ENCODE assay signal across 19 mouse cellular contexts in the genomic region with DNA sequence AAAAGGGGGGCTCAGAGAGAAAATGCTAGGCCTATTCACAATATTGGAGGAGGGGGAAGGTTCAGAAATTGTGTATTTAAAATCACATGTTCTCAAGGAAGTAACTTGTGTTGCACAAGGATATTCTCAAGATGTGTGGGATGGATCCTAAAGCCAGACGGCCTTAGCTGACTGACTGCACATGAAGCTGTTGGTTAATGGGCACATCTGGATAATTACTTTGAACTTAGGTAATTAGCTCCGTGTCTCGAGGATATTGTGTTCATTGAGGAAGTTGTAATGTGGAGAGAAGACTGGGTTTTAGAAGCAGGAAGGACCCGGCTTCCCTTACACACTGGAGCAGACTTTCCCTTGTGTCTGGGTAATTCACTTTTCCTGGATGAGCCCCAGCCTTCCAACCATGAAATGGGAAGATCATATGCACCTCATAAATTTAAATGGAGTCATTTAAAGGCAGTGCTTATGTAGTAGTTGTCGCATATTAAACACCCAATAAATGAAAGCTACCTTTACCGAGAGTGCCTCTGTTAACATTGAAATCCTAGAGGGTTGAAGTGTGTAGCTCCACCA. TPM values are rescaled to one million over a fixed set of nuclear protein-coding genes. Genes with fewer than 3 reads are reported as not detected.
DNase-seq lines count a peak whose midpoint lies in the region; ATAC-seq and TF ChIP-seq lines count a peak whose summit lies in the region.
"Had no signal": no experiment of that assay in that cellular context is flagged by ENCODE, and none has a peak within 500 bp of the region (broad histone marks: within the 10 kb centered on the region; RNA-seq: fewer than 3 reads in every experiment).

No protein-coding gene starts in this region.

- no peak overlapping the region for H3K4me3 ChIP-seq in kidney, postnatal 0 days (replicated peaks; ENCODE audit: low read depth, low read length)
- no peak overlapping the region for H3K4me3 ChIP-seq in neural tube, embryonic 14.5 days (ENCODE audit: low read depth, low read length)
- H3K4me3 ChIP-seq: embryonic facial prominence, embryonic 12.5 days; forebrain, embryonic 12.5 days; heart, embryonic 12.5 days; hindbrain, embryonic 10.5 days had no signal

- peak; percentile 40 for DNase-seq in kidney, postnatal 0 days (ENCODE audit: low spot score)
- DNase-seq in kidney, postnatal 4 days: no peak
- peak; percentile 56 for DNase-seq in fat pad, adult 2 months (ENCODE audit: extremely low read depth, low read depth, low spot score)
- DNase-seq in layer of hippocampus, adult 9-10 months (ENCODE audit: low spot score): no peak
- no peak for DNase-seq in layer of hippocampus, postnatal 14 days (ENCODE audit: low spot score in 2 of 2)
- DNase-seq: adrenal gland, adult 2 months; adrenal gland, postnatal 36 days; cerebellum, adult 11 months; cerebellum, adult 8-10 months; cerebellum, postnatal 14 days; gastrocnemius, postnatal 14 days had no signal

- no peak for ATAC-seq in kidney, postnatal 0 days (replicated peaks; ENCODE audit: low FRiP score, low read depth)
- peak; percentile 57 for ATAC-seq in granulocyte monocyte progenitor cell, adult 5-6 weeks (replicated peaks; ENCODE audit: poor library complexity, severe bottlenecking)
- ATAC-seq in neural tube, embryonic 14.5 days (ENCODE audit: low read depth): peak; percentile 17; the same call in 1 of the 2 replicates
- ATAC-seq: forebrain, embryonic 16.5 days had no signal

- no peaks in the 10 kb centered on the region for H3K4me1 ChIP-seq in kidney, postnatal 0 days (replicated peaks; ENCODE audit: insufficient read depth, low read length)
- H3K4me1 ChIP-seq in neural tube, embryonic 14.5 days (ENCODE audit: control insufficient read depth, insufficient read depth, low read length): no peaks in the 10 kb centered on the region
- H3K4me1 ChIP-seq: forebrain, embryonic 12.5 days; heart, embryonic 12.5 days had no signal

- no peak for TF ChIP-seq CTCF in kidney, postnatal 0 days (IDR thresholded peaks at IDR 0.05; ENCODE audit: low read depth)

- no peak overlapping the region for H3K4me2 ChIP-seq in kidney, postnatal 0 days (ENCODE audit: low read length)
- no peak overlapping the region for H3K4me2 ChIP-seq in neural tube, embryonic 14.5 days (ENCODE audit: low read depth, low read length)
- H3K4me2 ChIP-seq: embryonic facial prominence, embryonic 12.5 days; forebrain, embryonic 12.5 days; heart, embryonic 12.5 days; hindbrain, embryonic 14.5 days had no signal

- no peak overlapping the region for H3K9ac ChIP-seq in kidney, postnatal 0 days (ENCODE audit: low read depth, low read length)
- H3K9ac ChIP-seq in neural tube, embryonic 14.5 days (replicated peaks; ENCODE audit: low read depth, low read length): no peak overlapping the region
- H3K9ac ChIP-seq: embryonic facial prominence, embryonic 12.5 days; forebrain, embryonic 12.5 days; heart, embryonic 12.5 days; hindbrain, embryonic 14.5 days had no signal

- 27% methylated on average over 6 of the region's 6 CpGs for WGBS in kidney, postnatal 0 days
- 53% methylated on average over 6 of the region's 6 CpGs for whole genome bisulfite sequencing in neural tube, embryonic 14.5 days

- H3K27ac ChIP-seq in kidney, postnatal 0 days: no peak overlapping the region
- no peak overlapping the region for H3K27ac ChIP-seq in neural tube, embryonic 14.5 days (ENCODE audit: low read depth, low read length)
- H3K27ac ChIP-seq: embryonic facial prominence, embryonic 12.5 days; forebrain, embryonic 12.5 days; hindbrain, embryonic 10.5 days; hindbrain, embryonic 14.5 days had no signal

- H3K27me3 ChIP-seq in kidney, postnatal 0 days (ENCODE audit: insufficient read depth, low read length): no peaks in the 10 kb centered on the region
- no peaks in the 10 kb centered on the region for H3K27me3 ChIP-seq in neural tube, embryonic 14.5 days (ENCODE audit: control insufficient read depth, insufficient read depth, low read length)
- H3K27me3 ChIP-seq: embryonic facial prominence, embryonic 12.5 days; forebrain, embryonic 12.5 days; heart, embryonic 12.5 days had no signal

- no peaks in the 10 kb centered on the region for H3K36me3 ChIP-seq in kidney, postnatal 0 days (ENCODE audit: insufficient read depth, low read length)
- H3K36me3 ChIP-seq in neural tube, embryonic 14.5 days (ENCODE audit: control insufficient read depth, insufficient read depth, low read length): no peaks in the 10 kb centered on the region
- H3K36me3 ChIP-seq: embryonic facial prominence, embryonic 12.5 days; forebrain, embryonic 12.5 days; heart, embryonic 12.5 days; hindbrain, embryonic 10.5 days had no signal

- H3K9me3 ChIP-seq in kidney, postnatal 0 days (replicated peaks; ENCODE audit: low read length): no peaks in the 10 kb centered on the region
- H3K9me3 ChIP-seq in neural tube, embryonic 14.5 days (ENCODE audit: control insufficient read depth, low read length): no peaks in the 10 kb centered on the region
- H3K9me3 ChIP-seq: embryonic facial prominence, embryonic 12.5 days; forebrain, embryonic 12.5 days; heart, embryonic 12.5 days; hindbrain, embryonic 10.5 days had no signal

RNA-seq across cellular contexts. Expression of gene Rab14, which starts 22.0 kb away (rescaled TPM):
- polyA plus RNA-seq in kidney, postnatal 0 days (2015; fragmentation: Nextera tagmentation; extraction: Ambion mirVana): 429 and 454 TPM in 2 replicates
- total RNA-seq in granulocyte monocyte progenitor cell, adult 5-6 weeks (2014; fragmentation: Nextera tagmentation): 102 and 118 TPM in 2 replicates
- 102 and 136 TPM in 2 replicates for total RNA-seq in granulocyte monocyte progenitor cell, adult 5-6 weeks (2017)
- polyA plus RNA-seq in neural tube, embryonic 14.5 days (2014; fragmentation: Nextera tagmentation; extraction: Ambion mirVana): 426 and 429 TPM in 2 replicates
- 100 to 1,000 TPM; 229 to 234 TPM for total RNA-seq in layer of hippocampus, postnatal 14 days (2021)

RNA-seq across cellular contexts. Expression of gene Gsn, which starts 33.3 kb away (rescaled TPM):
- polyA plus RNA-seq in kidney, postnatal 0 days (2015; fragmentation: Nextera tagmentation; extraction: Ambion mirVana): 158 and 159 TPM in 2 replicates
- total RNA-seq in granulocyte monocyte progenitor cell, adult 5-6 weeks (2014; fragmentation: Nextera tagmentation): 3.7 and 7.8 TPM in 2 replicates
- total RNA-seq in granulocyte monocyte progenitor cell, adult 5-6 weeks (2017): 8.4 and 10.0 TPM in 2 replicates
- polyA plus RNA-seq in neural tube, embryonic 14.5 days (2014; fragmentation: Nextera tagmentation; extraction: Ambion mirVana): 19.3 and 38.1 TPM in 2 replicates
- total RNA-seq in layer of hippocampus, postnatal 14 days (2021): 10 to 100 TPM; 85.8 to 94.7 TPM

Comparison
In these comparisons a context has a peak if more than half of its experiments do, and no peak if none do; other contexts are left out.
1. DNase-seq: peak in kidney, postnatal 0 days (single experiment) and fat pad, adult 2 months (single experiment); none in kidney, postnatal 4 days (0 of 2), layer of hippocampus, adult 9-10 months (single experiment) and layer of hippocampus, postnatal 14 days (0 of 2).
2. RNA of gene Gsn, which starts 33.3 kb away (total RNA-seq): 85.8 to 94.7 TPM in layer of hippocampus, postnatal 14 days; 3.7 to 10.0 TPM in granulocyte monocyte progenitor cell, adult 5-6 weeks; every median in the first group is over 4 times any median in the second.